Mouse (Mus musculus) embryonic facial prominence, embryonic 12.5 days (tissue): ENCODE measurements around the gene Fxr1. TPM values are rescaled to one million over a fixed set of nuclear protein-coding genes. Genes with fewer than 3 reads are reported as not detected.
A peak's percentile ranks its signal among the peaks of the same experiment; 100 is the strongest.
"Not testable (repeated sequence)": the region's sequence is repeated elsewhere in the genome, so short reads cannot be mapped to it uniquely, and the experiment has no call there.

Experiments
- ATAC-seq: fragments of 200-750 bp; cut with Nextera tagmentation; 2 replicates; pipeline ENCODE4 v1.8.0; 2017; ENCODE audit not compliant: insufficient number of reproducible peaks, insufficient read depth, low FRiP score, low TSS enrichment
- H3K27ac ChIP-seq: fragments of 300-500 bp; sonication (generic); 2 replicates; pipeline ENCODE4 v1.5.1; 2016; ENCODE audit warnings: mild to moderate bottlenecking
- H3K27me3 ChIP-seq: fragments of 300-500 bp; sonication (generic); 2 replicates; pipeline ENCODE4 v1.6.1; 2016; ENCODE audit warnings: mild to moderate bottlenecking, moderate library complexity
- H3K36me3 ChIP-seq: fragments of 300-500 bp; sonication (generic); 2 replicates; pipeline ENCODE4 v1.6.1; 2016; ENCODE audit warnings: mild to moderate bottlenecking
- H3K4me1 ChIP-seq: fragments of 300-500 bp; sonication (generic); 2 replicates; pipeline ENCODE4 v1.6.1; 2016
- H3K4me2 ChIP-seq: fragments of 300-500 bp; sonication (generic); replicated peaks from 2 replicates; pipeline ENCODE4 v1.6.1; 2016; ENCODE audit warnings: mild to moderate bottlenecking, moderate library complexity
- H3K4me3 ChIP-seq: fragments of 300-500 bp; sonication (generic); 2 replicates; pipeline ENCODE4 v1.5.1; 2016; ENCODE audit warnings: mild to moderate bottlenecking
- H3K9ac ChIP-seq: fragments of 300-500 bp; sonication (generic); 2 replicates; pipeline ENCODE4 v1.6.1; 2016; ENCODE audit warnings: mild to moderate bottlenecking, moderate library complexity
- H3K9me3 ChIP-seq: fragments of 300-500 bp; sonication (generic); 2 replicates; pipeline ENCODE4 v1.6.1; 2016; ENCODE audit warnings: mild to moderate bottlenecking, moderate library complexity
- WGBS: fragments of 180-500 bp; shearing (Covaris S2); methylation state at CpG from one replicate; pipeline ENCODE4 v1.1.7; 2016; 5-methylcytosine and 5-hydroxymethylcytosine counted together
- polyA plus RNA-seq: library from polyadenylated mRNA; unstranded; fragments of >200 nt; fragmentation: Nextera tagmentation; extraction: Ambion mirVana; gene quantifications from 2 replicates; pipeline ENCODE4 v1.2.1, GENCODE M21; 2016

The Fxr1 gene
- 61.4 and 69.2 TPM in 2 replicates for polyA plus RNA-seq

- Histone ChIP-seq H3K9ac (peak within 1 kb of the TSS; percentile 100), H3K36me3 (no peaks in the 10 kb centered on the region), H3K27ac (peak within 1 kb of the TSS; percentile 95), H3K4me1 (peaks cover 3% of the 10 kb centered on the region; the same call in 1 of the 2 replicates), H3K9me3 (no peaks in the 10 kb centered on the region), H3K4me2 (peak within 1 kb of the TSS; percentile 65), H3K4me3 (peak within 1 kb of the TSS; percentile 91), H3K27me3 (no peaks in the 10 kb centered on the region)
- whole genome bisulfite sequencing: under 1% methylated on average over 88 of the region's 97 CpGs
- ATAC-seq: peak; percentile 97
Measured at GRCm38 (mm10) chr3:34019540-34020381, at the start of gene Fxr1. Fxr1 (plus strand) TSS chr3:34019943.

- ATAC-seq: no peak
- WGBS: 78% methylated on average over 6 of the region's 6 CpGs
- H3K4me1 ChIP-seq: no peaks in the 10 kb centered on the region
Measured at GRCm38 (mm10) chr3:33979395-33979794, 40.3 kb upstream of the Fxr1 start.

GRCm38 (mm10) chr3:33982746-33983145 is 37.0 kb upstream of the Fxr1 start:
- no peaks in the 10 kb centered on the region for H3K4me1 ChIP-seq
- no peak overlapping the region for H3K4me2 ChIP-seq
- no peak for ATAC-seq
- no peaks in the 10 kb centered on the region for H3K27me3 ChIP-seq
- no peak overlapping the region for H3K27ac ChIP-seq
- H3K36me3 ChIP-seq: no peaks in the 10 kb centered on the region
- WGBS: 88% methylated on average over 5 of the region's 5 CpGs
- H3K9ac ChIP-seq: no peak overlapping the region
- no peak overlapping the region for H3K4me3 ChIP-seq
- no peaks in the 10 kb centered on the region for H3K9me3 ChIP-seq

More at GRCm38 (mm10) chr3:33979395-33979794, 40.3 kb upstream of the Fxr1 start:
- Histone ChIP-seq H3K4me3 (no peak overlapping the region), H3K9me3 (no peaks in the 10 kb centered on the region), H3K4me2 (no peak overlapping the region), H3K36me3 (no peaks in the 10 kb centered on the region), H3K9ac (no peak overlapping the region), H3K27me3 (no peaks in the 10 kb centered on the region), H3K27ac (no peak overlapping the region)

- no peak for ATAC-seq
- no peak overlapping the region for H3K9ac ChIP-seq
- H3K27me3 ChIP-seq: no peaks in the 10 kb centered on the region
- no peaks in the 10 kb centered on the region for H3K36me3 ChIP-seq
- H3K4me2 ChIP-seq: no peak overlapping the region
- WGBS: 83% methylated on average over 8 of the region's 8 CpGs
- H3K4me1 ChIP-seq: no peaks in the 10 kb centered on the region
- no peak overlapping the region for H3K27ac ChIP-seq
- H3K4me3 ChIP-seq: no peak overlapping the region
- H3K9me3 ChIP-seq: no peaks in the 10 kb centered on the region
Measured at GRCm38 (mm10) chr3:33989302-33989701, 30.4 kb upstream of the Fxr1 start.

GRCm38 (mm10) chr3:33990451-33990850 is 29.3 kb upstream of the Fxr1 start:
- Histone ChIP-seq H3K4me1 (no peaks in the 10 kb centered on the region), H3K4me3 (no peak overlapping the region), H3K27ac (no peak overlapping the region), H3K9ac (no peak overlapping the region), H3K36me3 (no peaks in the 10 kb centered on the region), H3K27me3 (no peaks in the 10 kb centered on the region), H3K4me2 (no peak overlapping the region), H3K9me3 (no peaks in the 10 kb centered on the region)
- 67% methylated on average over 10 of the region's 10 CpGs for WGBS
- no peak for ATAC-seq

- Histone ChIP-seq H3K9me3 (no peaks in the 10 kb centered on the region), H3K27ac (no peak overlapping the region), H3K4me1 (no peaks in the 10 kb centered on the region), H3K36me3 (no peaks in the 10 kb centered on the region), H3K4me3 (no peak overlapping the region), H3K27me3 (no peaks in the 10 kb centered on the region), H3K4me2 (no peak overlapping the region), H3K9ac (no peak overlapping the region)
- WGBS: 65% methylated on average over 8 of the region's 8 CpGs
- no peak for ATAC-seq
Measured at GRCm38 (mm10) chr3:33990921-33991320, 28.8 kb upstream of the Fxr1 start.

GRCm38 (mm10) chr3:33993421-33994126 is 26.2 kb upstream of the Fxr1 start:
- Histone ChIP-seq H3K4me2 (no peak overlapping the region), H3K9ac (no peak overlapping the region), H3K4me3 (no peak overlapping the region), H3K9me3 (no peaks in the 10 kb centered on the region), H3K27ac (no peak overlapping the region), H3K27me3 (no peaks in the 10 kb centered on the region), H3K4me1 (no peaks in the 10 kb centered on the region), H3K36me3 (no peaks in the 10 kb centered on the region)
- WGBS: 82% methylated on average over 14 of the region's 14 CpGs
- no peak for ATAC-seq

GRCm38 (mm10) chr3:33994127-33994488 is 25.6 kb upstream of the Fxr1 start:
- no peaks in the 10 kb centered on the region for H3K36me3 ChIP-seq

GRCm38 (mm10) chr3:34001691-34002090 is 18.1 kb upstream of the Fxr1 start:
- not testable (repeated sequence) for H3K27ac ChIP-seq, H3K9me3 ChIP-seq, H3K4me2 ChIP-seq, H3K4me1 ChIP-seq, H3K9ac ChIP-seq, ATAC-seq, H3K27me3 ChIP-seq, H3K4me3 ChIP-seq, H3K36me3 ChIP-seq

More at GRCm38 (mm10) chr3:33994127-33994488, 25.6 kb upstream of the Fxr1 start:
- no peak for ATAC-seq
- H3K27me3 ChIP-seq: no peaks in the 10 kb centered on the region
- H3K4me2 ChIP-seq: no peak overlapping the region
- 52% methylated on average over 3 of the region's 3 CpGs for whole genome bisulfite sequencing
- no peaks in the 10 kb centered on the region for H3K9me3 ChIP-seq
- no peak overlapping the region for H3K27ac ChIP-seq
- H3K4me3 ChIP-seq: no peak overlapping the region
- no peak overlapping the region for H3K9ac ChIP-seq
- no peaks in the 10 kb centered on the region for H3K4me1 ChIP-seq

GRCm38 (mm10) chr3:34003860-34004259 is 15.9 kb upstream of the Fxr1 start:
- Histone ChIP-seq H3K4me1 (no peaks in the 10 kb centered on the region), H3K4me2 (no peak overlapping the region), H3K36me3 (no peaks in the 10 kb centered on the region), H3K4me3 (no peak overlapping the region), H3K9me3 (no peaks in the 10 kb centered on the region), H3K9ac (no peak overlapping the region), H3K27me3 (no peaks in the 10 kb centered on the region), H3K27ac (no peak overlapping the region)
- 86% methylated on average over 3 of the region's 3 CpGs for WGBS
- no peak for ATAC-seq

GRCm38 (mm10) chr3:34006301-34006700 is 13.4 kb upstream of the Fxr1 start:
- Histone ChIP-seq H3K27me3 (no peaks in the 10 kb centered on the region), H3K36me3 (no peaks in the 10 kb centered on the region), H3K9me3 (no peaks in the 10 kb centered on the region), H3K4me3 (no peak overlapping the region), H3K4me2 (no peak overlapping the region), H3K27ac (no peak overlapping the region), H3K4me1 (no peaks in the 10 kb centered on the region), H3K9ac (no peak overlapping the region)
- WGBS: 50% methylated on average over 2 of the region's 2 CpGs
- ATAC-seq: no peak

GRCm38 (mm10) chr3:34006824-34007223 is 12.9 kb upstream of the Fxr1 start:
- Histone ChIP-seq H3K4me1 (no peaks in the 10 kb centered on the region), H3K27ac (no peak overlapping the region), H3K9me3 (no peaks in the 10 kb centered on the region), H3K4me3 (no peak overlapping the region), H3K36me3 (no peaks in the 10 kb centered on the region), H3K4me2 (no peak overlapping the region), H3K9ac (no peak overlapping the region), H3K27me3 (no peaks in the 10 kb centered on the region)
- ATAC-seq: no peak
- WGBS: 65% methylated on average over 3 of the region's 3 CpGs
